Mouse (Mus musculus) layer of hippocampus, adult 18-20 months (tissue): ENCODE results near the gene D630039A03Rik. TPM values are rescaled to one million over a fixed set of nuclear protein-coding genes. Genes with fewer than 3 reads are reported as not detected.

Experiments
- DNase-seq, 2 experiments: peaks; one replicate each; pipeline ENCODE4 v3.0.0; 2022; ENCODE audit warnings: low spot score in 2 of 2
- total RNA-seq, 2 experiments: library from RNA; stranded (reverse); gene quantifications; 2 replicates each; pipeline ENCODE4 v1.2.3; 2021

The D630039A03Rik gene
- total RNA-seq, 2 experiments from 2014 or later = 0.25 to 0.33 TPM

- peak in 1 of 2 experiments; percentile 30 for DNase-seq
These were observed 11.5 kb upstream of the D630039A03Rik start for GRCm38 (mm10) chr4:57927464-57928205.

- DNase-seq = no peak
These were observed 8.5 kb upstream of the D630039A03Rik start for GRCm38 (mm10) chr4:57924556-57925071.

DNA sequence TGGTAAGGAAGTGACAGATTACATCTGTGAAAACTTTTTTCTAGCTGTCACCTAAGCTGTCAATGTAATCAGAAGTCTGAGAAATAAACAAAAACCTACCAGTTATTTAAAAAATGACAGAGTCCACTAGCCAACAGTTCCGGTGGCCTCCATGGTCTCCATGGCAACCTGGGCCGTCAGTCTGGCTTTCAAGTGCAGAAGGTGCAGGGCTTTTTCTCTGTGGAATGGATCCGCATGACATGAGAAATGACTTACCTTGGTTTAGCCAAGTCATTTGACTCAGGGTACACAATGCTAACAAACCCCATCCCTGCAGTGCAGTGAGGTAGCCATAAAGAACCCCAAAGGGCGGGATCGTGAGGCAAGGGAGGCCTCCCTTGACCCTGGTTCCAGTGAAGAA lies 6.1 kb upstream of the D630039A03Rik start:
- DNase-seq = no peak

DNA sequence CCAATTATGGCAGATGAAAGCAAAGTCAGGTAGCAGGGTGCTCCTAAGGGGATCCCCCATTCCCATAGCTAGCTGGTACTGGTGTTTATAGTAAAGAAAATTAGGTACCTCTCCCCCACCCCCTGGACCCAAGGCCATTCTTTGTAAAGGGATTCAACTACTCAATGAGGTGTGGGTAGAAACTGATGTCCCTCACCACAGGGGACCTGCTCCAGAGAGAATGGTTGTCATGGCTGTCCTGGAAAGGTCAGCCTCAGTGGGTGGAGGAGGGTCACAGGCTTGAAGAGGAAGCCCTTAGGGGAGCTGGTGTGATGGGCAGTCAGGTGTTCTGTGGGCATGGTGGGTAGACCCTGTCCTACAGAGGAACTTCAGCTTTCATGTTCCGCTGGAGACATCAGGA lies 4.4 kb upstream of the D630039A03Rik start:
- no peak for DNase-seq

DNA sequence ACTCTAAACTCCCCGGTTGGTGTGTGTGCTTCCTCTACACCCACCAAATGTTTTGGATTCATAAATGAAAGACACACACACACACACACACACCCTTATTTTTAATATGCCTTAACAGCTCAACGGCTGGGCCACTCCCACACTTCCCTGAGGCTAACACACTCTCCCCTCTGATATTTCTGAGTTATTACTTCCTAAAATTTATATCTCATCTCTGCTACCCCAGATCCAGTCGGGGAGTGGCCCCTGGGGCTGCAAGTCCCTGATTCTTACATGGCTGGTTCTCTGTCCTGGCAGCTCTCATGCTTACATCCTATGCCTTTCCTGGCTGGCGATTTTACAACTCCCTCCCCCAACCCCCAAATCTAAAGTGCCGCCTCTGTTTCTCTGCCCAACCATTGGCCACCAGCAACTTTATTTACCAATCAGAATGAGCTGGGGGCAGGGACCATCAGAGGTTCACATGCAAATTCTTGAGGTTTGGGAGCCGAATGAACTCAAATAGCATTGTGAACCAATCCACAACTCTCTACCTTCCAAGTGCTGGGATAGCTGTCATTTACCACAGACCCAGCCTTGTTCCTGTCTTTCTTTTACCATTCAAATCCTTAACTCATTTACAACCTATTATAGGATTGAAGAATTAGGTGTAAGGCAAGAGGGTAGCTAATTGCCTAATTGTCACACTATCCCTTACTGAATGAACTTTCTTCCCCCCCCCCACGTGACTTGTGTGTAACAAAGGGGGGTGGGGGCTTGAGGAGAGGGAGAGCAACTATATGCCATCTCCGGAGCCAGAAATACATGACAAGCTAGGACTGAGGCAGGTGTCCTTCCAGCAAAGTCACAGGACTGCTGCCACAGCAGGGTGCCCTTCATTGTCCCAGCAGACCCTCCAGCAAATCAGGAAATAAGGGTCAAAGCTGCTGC lies 3.7 kb upstream of the D630039A03Rik start:
- no peak for DNase-seq

- DNase-seq = no peak
These were observed 614 bp upstream of the D630039A03Rik start for GRCm38 (mm10) chr4:57916711-57917110.

- DNase-seq = peak in 1 of 2 experiments; percentile 35
These were observed 706 bp downstream of the D630039A03Rik start for GRCm38 (mm10) chr4:57915216-57915965.

- DNase-seq = no peak
These were observed 1.6 kb downstream of the D630039A03Rik start for GRCm38 (mm10) chr4:57914193-57915190.

DNA sequence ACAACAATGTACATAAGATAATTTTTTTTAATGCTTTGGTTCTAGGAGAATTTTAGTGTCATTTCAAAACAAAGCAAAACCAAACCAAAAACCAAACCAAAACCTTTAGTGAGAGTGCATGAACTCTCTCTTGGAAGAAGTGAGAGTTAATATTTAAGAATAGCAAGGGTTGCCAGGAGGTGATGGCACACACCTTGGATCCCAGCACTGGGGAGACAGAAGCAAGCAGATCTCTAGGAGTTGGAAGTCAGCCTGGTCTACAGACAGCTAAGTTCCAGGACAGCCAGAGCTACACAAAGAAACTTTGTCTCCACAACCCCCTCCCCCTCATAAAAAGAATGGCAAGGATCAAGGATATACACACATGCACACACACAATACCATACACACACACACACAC lies 3.1 kb downstream of the D630039A03Rik start:
- no peak for DNase-seq

DNA sequence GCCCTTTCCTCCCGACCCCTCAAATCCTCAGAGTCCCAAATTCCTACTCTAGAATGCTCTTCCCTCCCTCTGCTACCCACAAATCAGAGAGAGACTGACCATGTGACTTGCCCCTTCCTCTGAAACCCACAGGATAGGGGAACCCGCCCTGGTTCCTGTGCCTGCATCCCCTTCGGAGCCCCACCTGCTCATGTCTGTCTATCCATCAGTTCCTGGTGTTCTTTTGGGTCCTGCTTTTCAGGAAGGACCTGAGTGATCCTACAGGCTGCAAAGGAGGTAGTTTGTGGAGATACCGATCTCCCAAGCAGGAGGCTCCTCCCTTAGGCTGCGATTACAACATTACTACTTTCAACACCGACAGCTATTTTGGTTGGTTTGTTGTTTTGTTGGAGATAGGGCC lies 7.2 kb downstream of the D630039A03Rik start:
- no peak for DNase-seq

DNA sequence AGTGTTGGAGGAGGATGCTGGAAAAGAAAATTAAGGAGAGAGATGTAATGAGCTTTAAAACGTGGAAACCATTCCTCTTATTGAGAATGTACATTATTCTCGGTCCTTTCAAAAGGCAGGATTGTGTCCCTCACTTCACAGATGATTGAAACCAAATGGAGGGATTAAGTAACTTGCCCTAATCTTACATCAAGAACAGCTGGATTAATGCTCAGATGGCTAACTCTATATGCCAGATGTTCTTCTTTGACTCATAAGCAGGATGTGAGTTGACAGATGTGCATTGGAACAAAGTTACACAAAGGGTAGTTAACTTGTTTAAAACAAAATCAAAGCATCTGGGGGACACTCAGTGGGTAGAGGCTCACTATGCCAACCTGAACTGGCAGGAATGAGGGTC lies 9.4 kb downstream of the D630039A03Rik start:
- DNase-seq = no peak

GRCm38 (mm10) chr4:57904638-57905037 lies 11.5 kb downstream of the D630039A03Rik start:
- DNase-seq = no peak

- peak; percentile 24 to 76 for DNase-seq
These were observed 11.9 kb downstream of the D630039A03Rik start for GRCm38 (mm10) chr4:57904211-57904610.

- no peak for DNase-seq
These were observed 13.5 kb downstream of the D630039A03Rik start for GRCm38 (mm10) chr4:57902619-57903018.

GRCm38 (mm10) chr4:57901210-57901609 lies 14.9 kb downstream of the D630039A03Rik start:
- peak in 1 of 2 experiments; percentile 49 for DNase-seq

GRCm38 (mm10) chr4:57896631-57897030 lies 19.5 kb downstream of the D630039A03Rik start:
- no peak for DNase-seq

- no peak for DNase-seq
These were observed 20.2 kb downstream of the D630039A03Rik start for GRCm38 (mm10) chr4:57895902-57896301.

DNA sequence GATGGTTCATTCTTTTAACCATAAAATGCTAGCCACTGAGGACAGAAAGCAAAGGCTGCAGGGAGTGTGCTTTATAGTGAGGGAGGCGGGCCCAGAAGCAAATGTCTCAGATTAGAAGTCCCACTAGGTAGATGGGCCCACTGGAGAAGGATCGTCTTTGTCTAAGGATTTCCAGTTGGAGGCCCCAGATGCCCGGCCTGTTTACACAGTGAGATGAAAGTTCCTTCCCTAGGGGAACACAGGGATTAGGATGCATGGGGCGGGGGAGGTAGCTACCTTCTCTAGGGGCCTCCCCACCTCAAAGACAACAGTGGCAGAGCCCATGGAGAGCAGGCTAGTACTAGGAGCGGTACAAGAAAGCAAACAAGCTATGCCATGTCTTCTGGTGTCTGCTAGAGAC lies 21.0 kb downstream of the D630039A03Rik start:
- no peak for DNase-seq

DNA sequence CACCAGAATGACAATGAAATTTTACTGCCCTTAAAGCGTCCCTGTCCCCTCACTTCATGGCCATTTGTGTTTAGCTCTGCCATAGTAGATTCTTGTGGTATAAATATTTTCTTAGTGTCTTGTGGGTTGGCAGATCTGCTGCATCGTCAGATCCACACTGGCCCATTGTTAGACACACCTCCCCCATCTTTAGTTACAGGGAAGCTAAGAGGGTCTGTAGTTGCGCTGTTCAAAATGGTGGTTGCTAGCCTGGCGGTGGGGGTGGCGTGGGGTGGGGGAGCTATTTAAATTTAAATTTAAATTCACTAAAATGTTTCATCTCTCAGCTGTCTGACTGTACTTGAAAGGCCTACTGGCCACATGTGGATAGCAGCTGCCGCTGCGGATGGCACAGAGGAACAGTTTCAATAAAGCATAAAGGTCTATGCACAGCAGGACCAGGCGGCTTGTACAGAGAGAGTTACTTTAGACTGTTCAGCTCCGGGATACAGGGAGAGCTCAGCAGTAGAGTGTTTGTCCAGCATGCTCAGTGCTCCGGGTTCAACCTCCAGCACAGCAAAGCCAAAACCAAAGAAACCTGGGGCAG lies 24.0 kb downstream of the D630039A03Rik start:
- no peak for DNase-seq

GRCm38 (mm10) chr4:57889773-57890172 lies 26.3 kb downstream of the D630039A03Rik start:
- no peak for DNase-seq
